Mouse (Mus musculus): Measurements from ENCODE around the gene F11r. TPM values are rescaled to one million over a fixed set of nuclear protein-coding genes. Genes with fewer than 3 reads are reported as not detected.

F11r gene
- total and polyA plus RNA-seq, 3 experiments = 0.74 to 1.6 (median 1.3) TPM

DNA sequence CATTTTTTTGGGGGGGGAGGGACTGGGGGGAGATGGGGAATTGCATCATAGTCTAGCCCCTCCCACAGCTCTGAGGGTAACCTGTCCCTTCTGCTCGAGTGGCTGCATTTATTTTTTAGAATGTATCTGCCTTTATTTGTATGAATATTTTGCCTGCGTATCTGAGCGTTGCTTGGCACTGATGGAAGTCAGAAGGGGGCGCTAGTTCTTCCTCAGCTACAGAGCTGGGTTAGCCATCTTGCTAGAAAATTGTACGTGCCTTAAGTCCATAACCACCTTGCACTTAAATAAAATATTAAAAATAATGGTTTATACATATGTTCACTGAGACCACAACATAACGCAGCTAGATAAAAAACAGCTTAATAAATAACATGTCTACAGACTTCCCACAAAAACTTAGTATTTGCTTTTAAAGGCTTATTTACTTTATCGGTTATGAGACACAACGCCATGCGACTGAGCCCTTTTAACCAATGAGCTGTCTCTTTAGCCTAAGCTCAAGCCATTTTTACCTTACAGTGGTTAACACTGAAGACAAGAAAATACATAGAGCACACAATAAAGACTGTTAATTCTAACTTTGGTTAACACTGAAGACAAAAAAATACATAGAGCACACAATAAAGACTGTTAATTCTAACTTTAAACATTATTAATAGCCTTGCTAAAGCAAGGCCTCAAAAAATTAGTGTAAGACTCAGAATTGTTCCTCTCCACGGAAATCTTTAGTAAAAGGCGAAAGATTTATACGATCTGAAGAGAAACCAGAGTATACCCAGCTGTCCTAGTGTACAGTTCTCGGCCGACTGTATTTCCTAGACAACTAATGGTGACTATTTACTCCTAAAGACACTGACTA lies 65.3 kb downstream of the F11r start:
- peaks cover 0 to 2% of the 10 kb centered on the region in 2 experiments for H3K36me3 ChIP-seq (replicated peaks in 1 of 2; ENCODE audit: control insufficient read depth in 1 of 2, insufficient read depth in 1 of 2, low read length in 1 of 2)
- no peak overlapping the region for H3K4me3 ChIP-seq (replicated peaks in 1 of 3; ENCODE audit: low read depth in 2 of 3, low read length in 2 of 3, poor library complexity in 1 of 3)
- DNase-seq (ENCODE audit: extremely low read depth) = peak; percentile 99
- H3K9ac ChIP-seq (ENCODE audit: insufficient read depth, low read depth) = no peak overlapping the region
- H3K27me3 ChIP-seq (replicated peaks) = no peaks in the 10 kb centered on the region
- peak overlapping the region; percentile 19 for H3K4me2 ChIP-seq (ENCODE audit: insufficient read depth, low read depth, poor library complexity, severe bottlenecking)
- no peak overlapping the region for H3K27ac ChIP-seq (ENCODE audit: insufficient read depth, low read depth)
- dilution Hi-C loops (cut with MboI; ENCODE audit: extremely low pct_ligation_motif_present, extremely low pct_unique_long_range_greater_than_20kb, low sequenced_read_pairs) = no loop called here
- 0 out of 2 replicates have a peak, but pooled peaks cover 3% of the 10 kb centered on the region for H3K79me2 ChIP-seq (replicated peaks; ENCODE audit: control insufficient read depth, extremely low read depth, insufficient read depth, poor library complexity, severe bottlenecking)
- in situ Hi-C loops (cut with MboI; ENCODE audit: low pct_ligation_motif_present, low pct_unique_long_range_greater_than_20kb, low sequenced_read_pairs) = loop anchor here (5.0 kb wide), 1 partner anchor 65 kb away; no protein-coding TSS in a partner anchor
- peaks cover 8% of the 10 kb centered on the region for H3K9me3 ChIP-seq (replicated peaks; ENCODE audit: low read length)
- H3K4me1 ChIP-seq (ENCODE audit: control insufficient read depth in 1 of 2, insufficient read depth in 2 of 2) = peaks cover 0 to 28% of the 10 kb centered on the region in 2 experiments; a peak in 2 of 4 replicates
- TF ChIP-seq MXI1 (IDR thresholded peaks at IDR 0.05; ENCODE audit: low read depth, low read length) (peak; percentile 74; the same call in 1 of the 2 replicates), USF2 (conservative IDR thresholded peaks at IDR 0.05; ENCODE audit: low read depth, low read length) (no peak), NELFE (IDR thresholded peaks at IDR 0.05; ENCODE audit: low read depth, low read length) (peak; percentile 99), SIN3A (IDR thresholded peaks at IDR 0.05; ENCODE audit: low read length) (peak; percentile 92), TBP (conservative IDR thresholded peaks at IDR 0.05; ENCODE audit: low read depth, low read length) (peak; percentile 99), EP300 (IDR thresholded peaks at IDR 0.05; ENCODE audit: low read length) (no peak), SMC3 (IDR thresholded peaks at IDR 0.05; ENCODE audit: low read depth, low read length) (no peak; the same call in 1 of the 2 replicates), ZC3H11A (IDR thresholded peaks at IDR 0.05; ENCODE audit: low read depth, low read length) (peak; percentile 7; the same call in 1 of the 2 replicates), POLR2A (IDR thresholded peaks at IDR 0.05; ENCODE audit: low read depth, low read length) (peak; percentile 88), IRF4 (IDR thresholded peaks at IDR 0.05; ENCODE audit: low read depth, low read length) (no peak; the same call in 1 of the 2 replicates), ETS1 (conservative IDR thresholded peaks at IDR 0.05; ENCODE audit: low read depth, low read length) (peak; percentile 96), UBTF (IDR thresholded peaks at IDR 0.05; ENCODE audit: low read depth, low read length) (no peak), JUN (IDR thresholded peaks at IDR 0.05; ENCODE audit: insufficient read depth, low read depth, low read length) (0 out of 2 replicates have a peak, but pooled peaks have one; percentile 2), PAX5 (IDR thresholded peaks at IDR 0.05; ENCODE audit: low read length) (no peak), POLR2AphosphoS2 (IDR thresholded peaks at IDR 0.05; ENCODE audit: low read depth, low read length) (peak; percentile 100), TCF12 (IDR thresholded peaks at IDR 0.05; ENCODE audit: low read depth, low read length) (peak; percentile 68; the same call in 1 of the 2 replicates), MAZ (IDR thresholded peaks at IDR 0.05; ENCODE audit: low read depth, low read length) (peak; percentile 94), MAX (IDR thresholded peaks at IDR 0.05; ENCODE audit: low read length) (peak; percentile 56; the same call in 1 of the 2 replicates), BHLHE40 (IDR thresholded peaks at IDR 0.05; ENCODE audit: low read depth, low read length) (0 out of 2 replicates have a peak, but pooled peaks have one; percentile 46), CHD2 (IDR thresholded peaks at IDR 0.05; ENCODE audit: low read length) (peak; percentile 68; the same call in 1 of the 2 replicates), ZKSCAN1 (IDR thresholded peaks at IDR 0.05; ENCODE audit: borderline replicate concordance, low read depth, low read length) (no peak), CHD1 (IDR thresholded peaks at IDR 0.05; ENCODE audit: low read depth, low read length) (no peak; the same call in 1 of the 2 replicates), JUND (conservative IDR thresholded peaks at IDR 0.05; ENCODE audit: low read depth, low read length) (peak; percentile 84), E2F4 (IDR thresholded peaks at IDR 0.05; ENCODE audit: insufficient replicate concordance, low read depth, low read length) (0 out of 2 replicates have a peak, but pooled peaks have one; percentile 87), CTCF (conservative IDR thresholded peaks at IDR 0.05 in 1 of 2, IDR thresholded peaks at IDR 0.05 in 1 of 2; ENCODE audit: low read depth in 2 of 2, low read length in 2 of 2) (peak; percentile 19 to 76; a peak in 2 of 4 replicates), MEF2A (IDR thresholded peaks at IDR 0.05; ENCODE audit: borderline replicate concordance, low read depth, low read length) (peak; percentile 50), MYC (IDR thresholded peaks at IDR 0.05; ENCODE audit: low read depth, low read length) (no peak), ELF1 (IDR thresholded peaks at IDR 0.05; ENCODE audit: low read depth, low read length) (no peak), GABPA (IDR thresholded peaks at IDR 0.05; ENCODE audit: insufficient replicate concordance, low read depth, low read length) (no peak; the same call in 1 of the 2 replicates), RAD21 (IDR thresholded peaks at IDR 0.05; ENCODE audit: low read depth, low read length) (no peak), USF1 (IDR thresholded peaks at IDR 0.05; ENCODE audit: low read depth, low read length) (no peak), MAFK (IDR thresholded peaks at IDR 0.05; ENCODE audit: insufficient replicate concordance, low read length) (peak; percentile 78), NRF1 (IDR thresholded peaks at IDR 0.05; ENCODE audit: low read depth, low read length) (peak; percentile 3; the same call in 1 of the 2 replicates), KAT2A (IDR thresholded peaks at IDR 0.05; ENCODE audit: insufficient replicate concordance, low read length) (no peak), HCFC1 (IDR thresholded peaks at IDR 0.05; ENCODE audit: low read depth, low read length) (peak; percentile 72), ZNF384 (IDR thresholded peaks at IDR 0.05; ENCODE audit: low read depth, low read length) (no peak; the same call in 1 of the 2 replicates), ZMIZ1 (IDR thresholded peaks at IDR 0.05; ENCODE audit: low read depth, low read length) (peak; percentile 100)
